Mouse (Mus musculus): ENCODE measurements at regions not wholly inside any gene's neighbourhood (a gene's known extent, or its start where the extent isn't known, plus 50 kb on each side); places are given as distances from the start of the nearest gene placed in this dataset.

GRCm38 (mm10) chr13:110968507-110968905, 286.3 kb upstream of the Actbl2 start:
- no peak overlapping the region for H3K9ac ChIP-seq (ENCODE audit: low read depth, low read length)
- H3K36me3 ChIP-seq (ENCODE audit: control insufficient read depth, insufficient read depth, low read length), result no peaks in the 10 kb centered on the region
- H3K4me2 ChIP-seq (ENCODE audit: low read length), result no peak overlapping the region
- WGBS, result 56% methylated on average over 7 of the region's 7 CpGs
- H3K27me3 ChIP-seq (replicated peaks; ENCODE audit: control insufficient read depth, insufficient read depth, low read length), result no peaks in the 10 kb centered on the region
- H3K4me1 ChIP-seq (ENCODE audit: control insufficient read depth, insufficient read depth, low read depth, low read length), result no peaks in the 10 kb centered on the region
- no peaks in the 10 kb centered on the region for H3K9me3 ChIP-seq (ENCODE audit: control insufficient read depth, low read length)
- ATAC-seq, result peak; percentile 38; the same call in 1 of the 2 replicates
- no peak overlapping the region for H3K27ac ChIP-seq (ENCODE audit: low read depth, low read length)
- no peak overlapping the region for H3K4me3 ChIP-seq (ENCODE audit: low read length)

- Histone ChIP-seq H3K9me3 (ENCODE audit: control insufficient read depth, low read length) (no peaks in the 10 kb centered on the region), H3K4me2 (ENCODE audit: low read length) (no peak overlapping the region), H3K36me3 (ENCODE audit: control insufficient read depth, insufficient read depth, low read length) (no peaks in the 10 kb centered on the region), H3K4me3 (ENCODE audit: low read length) (no peak overlapping the region), H3K27me3 (replicated peaks; ENCODE audit: control insufficient read depth, insufficient read depth, low read length) (no peaks in the 10 kb centered on the region), H3K4me1 (ENCODE audit: control insufficient read depth, insufficient read depth, low read depth, low read length) (no peaks in the 10 kb centered on the region), H3K27ac (ENCODE audit: low read depth, low read length) (no peak overlapping the region), H3K9ac (ENCODE audit: low read depth, low read length) (no peak overlapping the region)
- no peak for ATAC-seq
- WGBS, result 89% methylated on average over 5 of the region's 5 CpGs
Observed at GRCm38 (mm10) chr13:110977379-110977778, 277.4 kb upstream of the Actbl2 start.

GRCm38 (mm10) chr13:110978022-110978421, 276.8 kb upstream of the Actbl2 start:
- Histone ChIP-seq H3K4me1 (ENCODE audit: control insufficient read depth, insufficient read depth, low read depth, low read length) (no peaks in the 10 kb centered on the region), H3K9me3 (ENCODE audit: control insufficient read depth, low read length) (no peaks in the 10 kb centered on the region), H3K9ac (ENCODE audit: low read depth, low read length) (no peak overlapping the region), H3K27me3 (replicated peaks; ENCODE audit: control insufficient read depth, insufficient read depth, low read length) (no peaks in the 10 kb centered on the region), H3K36me3 (ENCODE audit: control insufficient read depth, insufficient read depth, low read length) (no peaks in the 10 kb centered on the region), H3K4me2 (ENCODE audit: low read length) (no peak overlapping the region), H3K4me3 (ENCODE audit: low read length) (no peak overlapping the region), H3K27ac (ENCODE audit: low read depth, low read length) (no peak overlapping the region)
- ATAC-seq, result no peak
- WGBS, result 92% methylated on average over 3 of the region's 3 CpGs

GRCm38 (mm10) chr13:110990677-110991076, 264.1 kb upstream of the Actbl2 start:
- WGBS, result 92% methylated on average over 2 of the region's 2 CpGs
- no peak overlapping the region for H3K4me2 ChIP-seq (ENCODE audit: low read length)
- H3K4me3 ChIP-seq (ENCODE audit: low read length), result no peak overlapping the region
- ATAC-seq, result no peak
- H3K27ac ChIP-seq (ENCODE audit: low read depth, low read length), result no peak overlapping the region
- H3K36me3 ChIP-seq (ENCODE audit: control insufficient read depth, insufficient read depth, low read length), result no peaks in the 10 kb centered on the region
- H3K4me1 ChIP-seq (ENCODE audit: control insufficient read depth, insufficient read depth, low read depth, low read length), result no peaks in the 10 kb centered on the region
- no peaks in the 10 kb centered on the region for H3K27me3 ChIP-seq (replicated peaks; ENCODE audit: control insufficient read depth, insufficient read depth, low read length)
- no peaks in the 10 kb centered on the region for H3K9me3 ChIP-seq (ENCODE audit: control insufficient read depth, low read length)
- no peak overlapping the region for H3K9ac ChIP-seq (ENCODE audit: low read depth, low read length)

- H3K27me3 ChIP-seq (replicated peaks; ENCODE audit: control insufficient read depth, insufficient read depth, low read length), result no peaks in the 10 kb centered on the region
- 94% methylated on average over 2 of the region's 2 CpGs for WGBS
- H3K9ac ChIP-seq (ENCODE audit: low read depth, low read length), result no peak overlapping the region
- ATAC-seq, result no peak
- H3K4me2 ChIP-seq (ENCODE audit: low read length), result no peak overlapping the region
- no peak overlapping the region for H3K27ac ChIP-seq (ENCODE audit: low read depth, low read length)
- no peak overlapping the region for H3K4me3 ChIP-seq (ENCODE audit: low read length)
- H3K36me3 ChIP-seq (ENCODE audit: control insufficient read depth, insufficient read depth, low read length), result no peaks in the 10 kb centered on the region
- H3K4me1 ChIP-seq (ENCODE audit: control insufficient read depth, insufficient read depth, low read depth, low read length), result no peaks in the 10 kb centered on the region
- H3K9me3 ChIP-seq (ENCODE audit: control insufficient read depth, low read length), result no peaks in the 10 kb centered on the region
Observed at GRCm38 (mm10) chr13:110991121-110991520, 263.7 kb upstream of the Actbl2 start.

GRCm38 (mm10) chr13:110994596-110994995, 260.2 kb upstream of the Actbl2 start:
- Histone ChIP-seq H3K27me3 (replicated peaks; ENCODE audit: control insufficient read depth, insufficient read depth, low read length) (no peaks in the 10 kb centered on the region), H3K9ac (ENCODE audit: low read depth, low read length) (no peak overlapping the region), H3K36me3 (ENCODE audit: control insufficient read depth, insufficient read depth, low read length) (no peaks in the 10 kb centered on the region), H3K4me3 (ENCODE audit: low read length) (no peak overlapping the region), H3K4me1 (ENCODE audit: control insufficient read depth, insufficient read depth, low read depth, low read length) (no peaks in the 10 kb centered on the region), H3K27ac (ENCODE audit: low read depth, low read length) (no peak overlapping the region), H3K4me2 (ENCODE audit: low read length) (no peak overlapping the region), H3K9me3 (ENCODE audit: control insufficient read depth, low read length) (no peaks in the 10 kb centered on the region)
- 82% methylated on average over 3 of the region's 3 CpGs for WGBS
- ATAC-seq, result no peak

GRCm38 (mm10) chr13:111002670-111003069, 252.1 kb upstream of the Actbl2 start:
- Histone ChIP-seq H3K4me2 (ENCODE audit: low read length) (no peak overlapping the region), H3K4me3 (ENCODE audit: low read length) (no peak overlapping the region), H3K9me3 (ENCODE audit: control insufficient read depth, low read length) (no peaks in the 10 kb centered on the region), H3K9ac (ENCODE audit: low read depth, low read length) (no peak overlapping the region), H3K36me3 (ENCODE audit: control insufficient read depth, insufficient read depth, low read length) (no peaks in the 10 kb centered on the region), H3K27me3 (replicated peaks; ENCODE audit: control insufficient read depth, insufficient read depth, low read length) (no peaks in the 10 kb centered on the region), H3K27ac (ENCODE audit: low read depth, low read length) (no peak overlapping the region), H3K4me1 (ENCODE audit: control insufficient read depth, insufficient read depth, low read depth, low read length) (no peaks in the 10 kb centered on the region)
- 51% methylated on average over 4 of the region's 4 CpGs for WGBS
- ATAC-seq, result no peak

GRCm38 (mm10) chr13:111014142-111014541, 240.7 kb upstream of the Actbl2 start:
- Histone ChIP-seq H3K9ac (ENCODE audit: low read depth, low read length) (no peak overlapping the region), H3K36me3 (ENCODE audit: control insufficient read depth, insufficient read depth, low read length) (no peaks in the 10 kb centered on the region), H3K9me3 (ENCODE audit: control insufficient read depth, low read length) (no peaks in the 10 kb centered on the region), H3K4me2 (ENCODE audit: low read length) (no peak overlapping the region), H3K4me1 (ENCODE audit: control insufficient read depth, insufficient read depth, low read depth, low read length) (no peaks in the 10 kb centered on the region), H3K27me3 (replicated peaks; ENCODE audit: control insufficient read depth, insufficient read depth, low read length) (no peaks in the 10 kb centered on the region), H3K4me3 (ENCODE audit: low read length) (no peak overlapping the region), H3K27ac (ENCODE audit: low read depth, low read length) (no peak overlapping the region)
- no peak for ATAC-seq
- WGBS, result 38% methylated on average over 4 of the region's 4 CpGs

- no peaks in the 10 kb centered on the region for H3K9me3 ChIP-seq (ENCODE audit: control insufficient read depth, low read length)
- no peaks in the 10 kb centered on the region for H3K27me3 ChIP-seq (replicated peaks; ENCODE audit: control insufficient read depth, insufficient read depth, low read length)
- H3K4me2 ChIP-seq (ENCODE audit: low read length), result no peak overlapping the region
- H3K9ac ChIP-seq (ENCODE audit: low read depth, low read length), result no peak overlapping the region
- no peak overlapping the region for H3K27ac ChIP-seq (ENCODE audit: low read depth, low read length)
- no peak for ATAC-seq
- no peaks in the 10 kb centered on the region for H3K4me1 ChIP-seq (ENCODE audit: control insufficient read depth, insufficient read depth, low read depth, low read length)
- WGBS, result 63% methylated on average over 2 of the region's 2 CpGs
- no peak overlapping the region for H3K4me3 ChIP-seq (ENCODE audit: low read length)
- no peaks in the 10 kb centered on the region for H3K36me3 ChIP-seq (ENCODE audit: control insufficient read depth, insufficient read depth, low read length)
Observed at GRCm38 (mm10) chr13:111030111-111030510, 224.7 kb upstream of the Actbl2 start.

GRCm38 (mm10) chr13:111031633-111032032, 223.2 kb upstream of the Actbl2 start:
- Histone ChIP-seq H3K4me3 (ENCODE audit: low read length) (no peak overlapping the region), H3K36me3 (ENCODE audit: control insufficient read depth, insufficient read depth, low read length) (no peaks in the 10 kb centered on the region), H3K4me2 (ENCODE audit: low read length) (no peak overlapping the region), H3K27me3 (replicated peaks; ENCODE audit: control insufficient read depth, insufficient read depth, low read length) (no peaks in the 10 kb centered on the region), H3K27ac (ENCODE audit: low read depth, low read length) (no peak overlapping the region), H3K9me3 (ENCODE audit: control insufficient read depth, low read length) (no peaks in the 10 kb centered on the region), H3K4me1 (ENCODE audit: control insufficient read depth, insufficient read depth, low read depth, low read length) (no peaks in the 10 kb centered on the region), H3K9ac (ENCODE audit: low read depth, low read length) (no peak overlapping the region)
- WGBS, result 70% methylated on average over 1 of the region's 1 CpGs
- ATAC-seq, result no peak

Measured in hindbrain, embryonic 16.5 days (tissue).